ENCODE assay signal across 21 mouse cellular contexts in the genomic region with DNA sequence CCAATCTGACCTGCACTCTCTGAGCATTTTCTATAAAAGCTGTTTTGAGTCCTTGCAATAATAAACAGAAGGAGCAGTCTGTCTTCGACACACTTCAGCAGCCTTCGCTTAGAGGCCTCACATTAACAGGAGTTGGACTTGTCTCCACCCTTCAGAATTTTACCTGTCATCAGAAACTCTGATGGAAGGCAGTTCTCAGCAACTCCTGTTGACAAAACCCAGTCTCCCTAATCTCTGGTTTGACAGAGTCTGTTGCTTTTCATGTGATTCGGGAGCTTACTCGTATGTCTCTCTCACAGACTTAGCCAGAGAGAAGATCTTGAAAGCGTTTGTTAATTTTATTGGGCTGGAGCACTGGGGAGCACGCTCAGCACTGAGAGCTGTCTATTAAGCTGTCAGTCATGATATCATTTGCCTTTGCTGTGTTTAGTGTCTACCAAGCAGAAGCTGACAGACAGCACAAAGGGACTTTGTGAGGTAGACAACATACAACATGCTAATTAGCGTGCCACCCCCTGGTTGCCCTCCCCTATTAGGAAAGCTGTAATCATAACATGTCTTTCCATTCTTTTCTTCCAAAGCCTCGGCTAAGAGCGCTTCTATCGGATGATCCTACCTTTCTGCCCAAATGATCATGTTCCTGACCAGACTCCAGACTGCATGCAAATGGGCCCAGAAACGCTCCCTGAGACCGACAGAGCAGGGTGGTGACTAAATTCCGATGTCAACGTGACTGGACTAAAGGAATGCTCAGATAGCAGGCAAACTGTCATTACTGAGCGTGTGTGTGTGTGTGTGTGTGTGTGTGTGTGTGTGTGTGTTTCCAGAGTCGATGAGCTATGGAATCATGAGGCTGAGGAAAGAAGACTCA.
DNase-seq lines count a peak whose midpoint lies in the region; ATAC-seq and TF ChIP-seq lines count a peak whose summit lies in the region.
"Had no signal": no experiment of that assay in that cellular context is flagged by ENCODE, and none has a peak within 500 bp of the region (broad histone marks: within the 10 kb centered on the region; RNA-seq: fewer than 3 reads in every experiment).

No protein-coding gene starts in this region.

- no peak for TF ChIP-seq CTCF in midbrain, postnatal 0 days (IDR thresholded peaks at IDR 0.05)

- peak; percentile 26 for DNase-seq in embryo, embryonic 10.5 days (ENCODE audit: low spot score)
- no peak for DNase-seq in embryo, embryonic 9.5 days (ENCODE audit: extremely low spot score)
- no peak for DNase-seq in heart, adult 18-20 months
- DNase-seq in midbrain, embryonic 14.5 days: peak; percentile 30
- no peak for DNase-seq in midbrain, postnatal 0 days (ENCODE audit: low spot score)
- peak; percentile 7 for DNase-seq in heart, postnatal 4 days
- DNase-seq in spleen, postnatal 4 days (ENCODE audit: low spot score in 2 of 2): no peak
- DNase-seq: adrenal gland, adult 2 months; cerebellum, postnatal 25 days; gastrocnemius, adult 2 months; layer of hippocampus, postnatal 36 days; lung, postnatal 10 days; spleen, adult 18-20 months; thymus, adult 2 months had no signal

- H3K4me3 ChIP-seq in heart, embryonic 15.5 days: no peak overlapping the region
- H3K4me3 ChIP-seq in midbrain, embryonic 14.5 days (replicated peaks; ENCODE audit: low read depth, low read length): no peak overlapping the region
- no peak overlapping the region for H3K4me3 ChIP-seq in midbrain, postnatal 0 days (ENCODE audit: low read depth, low read length)
- H3K4me3 ChIP-seq: embryonic facial prominence, embryonic 12.5 days; gastrocnemius, adult 2 months; limb, embryonic 15.5 days; megakaryocyte, embryonic 14.5 days; stomach, embryonic 15.5 days had no signal

- H3K4me1 ChIP-seq in heart, embryonic 15.5 days (replicated peaks): peaks cover 34% of the 10 kb centered on the region
- H3K4me1 ChIP-seq in midbrain, embryonic 14.5 days (ENCODE audit: control insufficient read depth, insufficient read depth, low read length): peaks cover 6% of the 10 kb centered on the region; the same call in 1 of the 2 replicates
- H3K4me1 ChIP-seq in midbrain, postnatal 0 days (ENCODE audit: insufficient read depth, low read length): no peaks in the 10 kb centered on the region
- H3K4me1 ChIP-seq: embryonic facial prominence, embryonic 12.5 days; megakaryocyte, embryonic 14.5 days; stomach, embryonic 15.5 days had no signal

- peak; percentile 53 for ATAC-seq in heart, embryonic 15.5 days (replicated peaks; ENCODE audit: insufficient number of reproducible peaks, insufficient read depth, low FRiP score, low read depth)
- ATAC-seq in midbrain, embryonic 14.5 days (ENCODE audit: low FRiP score, low TSS enrichment): no peak
- ATAC-seq in midbrain, postnatal 0 days (ENCODE audit: low FRiP score): no peak
- ATAC-seq: intestine, postnatal 0 days had no signal

- H3K27me3 ChIP-seq in heart, embryonic 15.5 days: no peaks in the 10 kb centered on the region
- H3K27me3 ChIP-seq in midbrain, embryonic 14.5 days (ENCODE audit: control insufficient read depth, insufficient read depth, low read length): no peaks in the 10 kb centered on the region
- no peaks in the 10 kb centered on the region for H3K27me3 ChIP-seq in midbrain, postnatal 0 days (ENCODE audit: insufficient read depth, low read length)
- H3K27me3 ChIP-seq: embryonic facial prominence, embryonic 12.5 days; limb, embryonic 15.5 days; megakaryocyte, embryonic 14.5 days; stomach, embryonic 15.5 days had no signal

- H3K9ac ChIP-seq in heart, embryonic 15.5 days: no peak overlapping the region
- H3K9ac ChIP-seq in midbrain, embryonic 14.5 days (replicated peaks; ENCODE audit: low read length): no peak overlapping the region
- no peak overlapping the region for H3K9ac ChIP-seq in midbrain, postnatal 0 days (replicated peaks; ENCODE audit: low read length, poor library complexity, severe bottlenecking)
- H3K9ac ChIP-seq: embryonic facial prominence, embryonic 12.5 days; limb, embryonic 15.5 days; stomach, embryonic 15.5 days had no signal

- WGBS in heart, embryonic 15.5 days: 29% methylated on average over 16 of the region's 16 CpGs
- WGBS in midbrain, embryonic 14.5 days: 34% methylated on average over 16 of the region's 16 CpGs
- 42% methylated on average over 16 of the region's 16 CpGs for WGBS in midbrain, postnatal 0 days

- H3K9me3 ChIP-seq in heart, embryonic 15.5 days (replicated peaks): no peaks in the 10 kb centered on the region
- no peaks in the 10 kb centered on the region for H3K9me3 ChIP-seq in midbrain, embryonic 14.5 days (ENCODE audit: control insufficient read depth, low read length)
- no peaks in the 10 kb centered on the region for H3K9me3 ChIP-seq in midbrain, postnatal 0 days (ENCODE audit: low read length)
- H3K9me3 ChIP-seq: embryonic facial prominence, embryonic 12.5 days; limb, embryonic 15.5 days; stomach, embryonic 15.5 days had no signal

- H3K27ac ChIP-seq in heart, embryonic 15.5 days: peak overlapping the region; percentile 26
- no peak overlapping the region for H3K27ac ChIP-seq in midbrain, embryonic 14.5 days (replicated peaks; ENCODE audit: low read depth, low read length)
- H3K27ac ChIP-seq in midbrain, postnatal 0 days (ENCODE audit: low read depth, low read length): no peak overlapping the region
- H3K27ac ChIP-seq: embryonic facial prominence, embryonic 12.5 days; gastrocnemius, adult 2 months; kidney, postnatal 0 days; limb, embryonic 15.5 days; stomach, embryonic 15.5 days had no signal

- H3K4me2 ChIP-seq in heart, embryonic 15.5 days: peak overlapping the region; percentile 40
- no peak overlapping the region for H3K4me2 ChIP-seq in midbrain, embryonic 14.5 days (ENCODE audit: low read length)
- H3K4me2 ChIP-seq in midbrain, postnatal 0 days (ENCODE audit: low read depth, low read length, poor library complexity, severe bottlenecking): no peak overlapping the region
- H3K4me2 ChIP-seq: embryonic facial prominence, embryonic 12.5 days; limb, embryonic 15.5 days; stomach, embryonic 15.5 days had no signal

- H3K36me3 ChIP-seq in heart, embryonic 15.5 days: no peaks in the 10 kb centered on the region
- H3K36me3 ChIP-seq in midbrain, embryonic 14.5 days (ENCODE audit: control insufficient read depth, insufficient read depth, low read length): no peaks in the 10 kb centered on the region
- H3K36me3 ChIP-seq in midbrain, postnatal 0 days (ENCODE audit: insufficient read depth, low read length): no peaks in the 10 kb centered on the region
- H3K36me3 ChIP-seq: embryonic facial prominence, embryonic 12.5 days; limb, embryonic 15.5 days; stomach, embryonic 15.5 days had no signal

Comparison
In these comparisons a context has a peak if more than half of its experiments do, and no peak if none do; other contexts are left out.
1. DNase-seq: peak in embryo, embryonic 10.5 days (single experiment), midbrain, embryonic 14.5 days (single experiment) and heart, postnatal 4 days (single experiment); none in embryo, embryonic 9.5 days (single experiment), heart, adult 18-20 months (0 of 2), midbrain, postnatal 0 days (single experiment) and spleen, postnatal 4 days (0 of 2).